32 mouse cellular contexts compared by ENCODE assay signal in the genomic region with DNA sequence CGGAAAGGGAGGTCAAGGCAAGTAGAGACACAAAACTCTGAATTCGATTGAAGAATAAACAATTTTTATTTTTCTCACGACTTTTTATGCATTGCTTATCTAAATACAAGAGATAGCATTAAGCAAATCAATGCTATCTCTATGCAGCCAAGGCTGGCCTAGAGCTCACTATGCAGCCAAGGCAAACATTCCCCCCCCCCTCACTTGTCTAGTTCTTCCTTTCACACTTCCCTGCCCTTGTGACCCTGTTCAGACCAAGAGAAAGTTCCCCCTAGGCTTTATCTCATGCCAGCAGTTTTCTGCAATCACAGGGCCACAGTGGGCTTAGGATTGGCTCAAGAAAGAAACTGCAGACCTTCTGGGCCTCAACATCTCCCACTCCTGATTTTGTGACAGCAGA.
"Had no signal": no experiment of that assay in that cellular context is flagged by ENCODE, and none has a peak within 500 bp of the region (broad histone marks: within the 10 kb centered on the region; RNA-seq: fewer than 3 reads in every experiment).

No protein-coding gene starts in this region.

- H3K27me3 ChIP-seq: limb, embryonic 12.5 days; limb, embryonic 13.5 days; limb, embryonic 15.5 days; liver, embryonic 12.5 days; liver, embryonic 13.5 days; liver, embryonic 15.5 days; lung, embryonic 15.5 days; megakaryocyte, embryonic 14.5 days; midbrain, embryonic 12.5 days; midbrain, embryonic 13.5 days; midbrain, embryonic 15.5 days; neural tube, embryonic 12.5 days had no signal

- H3K27ac ChIP-seq: limb, embryonic 10.5 days; limb, embryonic 12.5 days; limb, embryonic 13.5 days; limb, embryonic 15.5 days; liver, embryonic 12.5 days; liver, embryonic 13.5 days; liver, embryonic 14.5 days; liver, embryonic 15.5 days; lung, embryonic 15.5 days; macrophage; midbrain, embryonic 10.5 days; midbrain, embryonic 12.5 days; midbrain, embryonic 13.5 days; midbrain, embryonic 15.5 days; neural tube, embryonic 12.5 days had no signal

- H3K36me3 ChIP-seq: limb, embryonic 10.5 days; limb, embryonic 12.5 days; limb, embryonic 13.5 days; limb, embryonic 15.5 days; liver, embryonic 12.5 days; liver, embryonic 13.5 days; liver, embryonic 15.5 days; lung, embryonic 15.5 days; midbrain, embryonic 10.5 days; midbrain, embryonic 12.5 days; midbrain, embryonic 13.5 days; midbrain, embryonic 15.5 days; neural tube, embryonic 12.5 days had no signal

- H3K9ac ChIP-seq: limb, embryonic 12.5 days; limb, embryonic 13.5 days; limb, embryonic 15.5 days; liver, embryonic 12.5 days; liver, embryonic 13.5 days; liver, embryonic 14.5 days; liver, embryonic 15.5 days; liver, postnatal 0 days; lung, embryonic 14.5 days; lung, embryonic 15.5 days; midbrain, embryonic 12.5 days; midbrain, embryonic 13.5 days; midbrain, embryonic 15.5 days; neural tube, embryonic 12.5 days had no signal

- H3K4me2 ChIP-seq: limb, embryonic 12.5 days; limb, embryonic 13.5 days; limb, embryonic 15.5 days; liver, embryonic 11.5 days; liver, embryonic 12.5 days; liver, embryonic 13.5 days; liver, embryonic 15.5 days; lung, embryonic 14.5 days; lung, embryonic 15.5 days; midbrain, embryonic 11.5 days; midbrain, embryonic 12.5 days; midbrain, embryonic 13.5 days; midbrain, embryonic 15.5 days; neural tube, embryonic 12.5 days had no signal

- DNase-seq: left cerebral cortex, postnatal 4 days; liver; liver, embryonic 13.5 days; liver, postnatal 0 days; lung, adult 18-20 months; lung, adult 2 months; lung, embryonic 14.5 days; lung, postnatal 10 days; lung, postnatal 14 days; lung, postnatal 36 days; lung, postnatal 4 days; midbrain, embryonic 14.5 days had no signal

- ATAC-seq: liver, embryonic 12.5 days; liver, postnatal 0 days; lung, postnatal 0 days; midbrain, embryonic 13.5 days; midbrain, embryonic 15.5 days; midbrain, embryonic 16.5 days had no signal

- H3K4me3 ChIP-seq: limb, embryonic 10.5 days; limb, embryonic 12.5 days; limb, embryonic 13.5 days; limb, embryonic 15.5 days; liver, embryonic 12.5 days; liver, embryonic 13.5 days; liver, embryonic 15.5 days; lung, embryonic 15.5 days; megakaryocyte, embryonic 14.5 days; midbrain, embryonic 10.5 days; midbrain, embryonic 12.5 days; midbrain, embryonic 13.5 days; midbrain, embryonic 15.5 days; myocyte; neural tube, embryonic 12.5 days had no signal

- H3K4me1 ChIP-seq: limb, embryonic 10.5 days; limb, embryonic 12.5 days; limb, embryonic 13.5 days; limb, embryonic 15.5 days; liver, embryonic 12.5 days; liver, embryonic 13.5 days; liver, embryonic 15.5 days; lung, embryonic 15.5 days; megakaryocyte, embryonic 14.5 days; midbrain, embryonic 10.5 days; midbrain, embryonic 12.5 days; midbrain, embryonic 13.5 days; midbrain, embryonic 15.5 days; neural tube, embryonic 12.5 days had no signal

- H3K9me3 ChIP-seq: limb, embryonic 10.5 days; limb, embryonic 12.5 days; limb, embryonic 13.5 days; limb, embryonic 15.5 days; liver, embryonic 12.5 days; liver, embryonic 13.5 days; liver, embryonic 15.5 days; lung, embryonic 15.5 days; megakaryocyte, embryonic 14.5 days; midbrain, embryonic 10.5 days; midbrain, embryonic 12.5 days; midbrain, embryonic 13.5 days; midbrain, embryonic 15.5 days; neural tube, embryonic 12.5 days had no signal
